20 mouse cellular contexts compared by ENCODE assay signal in genomic region chr11:32616091-32616490, GRCm38 (mm10). TPM values are rescaled to one million over a fixed set of nuclear protein-coding genes. Genes with fewer than 3 reads are reported as not detected.
DNase-seq lines count a peak whose midpoint lies in the region; ATAC-seq lines count a peak whose summit lies in the region.
"Had no signal": no experiment of that assay in that cellular context is flagged by ENCODE, and none has a peak within 500 bp of the region (broad histone marks: within the 10 kb centered on the region; RNA-seq: fewer than 3 reads in every experiment).

No protein-coding gene starts in this region.

- 60% methylated on average over 6 of the region's 6 CpGs for WGBS in heart, embryonic 10.5 days
- 70% methylated on average over 6 of the region's 6 CpGs for WGBS in embryonic facial prominence, embryonic 10.5 days
- WGBS in limb, embryonic 13.5 days = 65% methylated on average over 6 of the region's 6 CpGs

- no peaks in the 10 kb centered on the region for H3K36me3 ChIP-seq in heart, embryonic 10.5 days
- H3K36me3 ChIP-seq in embryonic facial prominence, embryonic 10.5 days (replicated peaks) = no peaks in the 10 kb centered on the region
- no peaks in the 10 kb centered on the region for H3K36me3 ChIP-seq in limb, embryonic 13.5 days
- H3K36me3 ChIP-seq: forebrain, embryonic 12.5 days; hindbrain, embryonic 15.5 days; lung, embryonic 15.5 days had no signal

- no peaks in the 10 kb centered on the region for H3K27me3 ChIP-seq in heart, embryonic 10.5 days (ENCODE audit: insufficient read depth, poor library complexity, severe bottlenecking)
- no peaks in the 10 kb centered on the region for H3K27me3 ChIP-seq in embryonic facial prominence, embryonic 10.5 days (replicated peaks; ENCODE audit: low read depth, poor library complexity, severe bottlenecking)
- no peaks in the 10 kb centered on the region for H3K27me3 ChIP-seq in limb, embryonic 13.5 days
- H3K27me3 ChIP-seq: forebrain, embryonic 12.5 days; hindbrain, embryonic 15.5 days; liver, embryonic 13.5 days; lung, embryonic 15.5 days; neural tube, embryonic 12.5 days had no signal

- no peak overlapping the region; the same call in 1 of the 2 replicates for H3K4me3 ChIP-seq in heart, embryonic 10.5 days
- no peak overlapping the region for H3K4me3 ChIP-seq in embryonic facial prominence, embryonic 10.5 days
- H3K4me3 ChIP-seq in limb, embryonic 13.5 days = no peak overlapping the region
- H3K4me3 ChIP-seq: forebrain, embryonic 12.5 days; hindbrain, embryonic 15.5 days; liver, embryonic 13.5 days; lung, embryonic 15.5 days; neural tube, embryonic 12.5 days had no signal

- no peak for DNase-seq in heart, embryonic 10.5 days (ENCODE audit: low spot score)
- DNase-seq in heart, adult 9 months (ENCODE audit: low spot score in 2 of 2) = no peak
- DNase-seq in retina, embryonic 14.5 days (ENCODE audit: low spot score) = peak; percentile 15
- DNase-seq in retina, postnatal 1 day = no peak
- no peak for DNase-seq in embryonic facial prominence, embryonic 10.5 days (ENCODE audit: low spot score)
- no peak for DNase-seq in kidney, adult 11 months
- DNase-seq: adrenal gland, adult 2 months; gastrocnemius, postnatal 36 days; kidney, adult 8-10 months; kidney, postnatal 25 days; liver, embryonic 13.5 days; right cerebral cortex, postnatal 4 days; thymus, adult 18-20 months had no signal

- peaks cover 41% of the 10 kb centered on the region for H3K4me1 ChIP-seq in heart, embryonic 10.5 days
- peaks cover 46% of the 10 kb centered on the region for H3K4me1 ChIP-seq in embryonic facial prominence, embryonic 10.5 days
- peaks cover 32% of the 10 kb centered on the region for H3K4me1 ChIP-seq in limb, embryonic 13.5 days

- no peaks in the 10 kb centered on the region for H3K9me3 ChIP-seq in heart, embryonic 10.5 days
- H3K9me3 ChIP-seq in embryonic facial prominence, embryonic 10.5 days = no peaks in the 10 kb centered on the region
- no peaks in the 10 kb centered on the region for H3K9me3 ChIP-seq in limb, embryonic 13.5 days
- H3K9me3 ChIP-seq: forebrain, embryonic 12.5 days; hindbrain, embryonic 15.5 days; liver, embryonic 13.5 days; lung, embryonic 15.5 days; neural tube, embryonic 12.5 days had no signal

- no peak overlapping the region for H3K9ac ChIP-seq in limb, embryonic 13.5 days
- H3K9ac ChIP-seq: hindbrain, embryonic 15.5 days; liver, embryonic 13.5 days; lung, embryonic 15.5 days; neural tube, embryonic 12.5 days had no signal

- H3K4me2 ChIP-seq in limb, embryonic 13.5 days (replicated peaks) = peak overlapping the region; percentile 39; the same call in 1 of the 2 replicates
- H3K4me2 ChIP-seq: forebrain, embryonic 12.5 days; hindbrain, embryonic 15.5 days; liver, embryonic 13.5 days; lung, embryonic 15.5 days; midbrain, embryonic 11.5 days; neural tube, embryonic 12.5 days had no signal

- H3K27ac ChIP-seq in heart, embryonic 10.5 days = peak overlapping the region; percentile 57
- peak overlapping the region; percentile 48; the same call in 1 of the 2 replicates for H3K27ac ChIP-seq in embryonic facial prominence, embryonic 10.5 days (replicated peaks)
- H3K27ac ChIP-seq in limb, embryonic 13.5 days = no peak overlapping the region
- H3K27ac ChIP-seq: forebrain, embryonic 12.5 days; hindbrain, embryonic 15.5 days; liver, embryonic 13.5 days; lung, embryonic 15.5 days; macrophage; neural tube, embryonic 12.5 days had no signal

- no peak for ATAC-seq in limb, embryonic 13.5 days (ENCODE audit: low FRiP score, low read depth)

RNA-seq across cellular contexts. Expression of gene Fbxw11, which starts 26.4 kb away (rescaled TPM):
- polyA plus RNA-seq in heart, embryonic 10.5 days (2016; fragmentation: Nextera tagmentation; extraction: Ambion mirVana) = 61.1 and 73.9 TPM in 2 replicates
- polyA plus RNA-seq in embryonic facial prominence, embryonic 10.5 days (2016; fragmentation: Nextera tagmentation; extraction: Ambion mirVana) = 88.8 and 93.2 TPM in 2 replicates
- 80.4 and 85.4 TPM in 2 replicates for polyA plus RNA-seq in limb, embryonic 13.5 days (2015; fragmentation: Nextera tagmentation; extraction: Ambion mirVana)
